Mouse (Mus musculus) thymus, adult 18-20 months (tissue): ENCODE measurements at regions not wholly inside any gene's neighbourhood (a gene's known extent, or its start where the extent isn't known, plus 50 kb on each side); places are given as distances from the start of the nearest gene placed in this dataset.

Experiments used
- DNase-seq, 2 experiments: peaks; one replicate each; pipeline ENCODE4 v3.0.0; 2022; ENCODE audit warnings: mixed read lengths in 2 of 2

- DNase-seq = no peak
Measured at GRCm38 (mm10) chr7:36352761-36353160, 345.2 kb upstream of the Tshz3 start.

- no peak for DNase-seq
Measured at GRCm38 (mm10) chr7:36350616-36351015, 347.3 kb upstream of the Tshz3 start.

GRCm38 (mm10) chr7:36348195-36348594 lies 349.7 kb upstream of the Tshz3 start:
- DNase-seq = no peak

- no peak for DNase-seq
Measured at GRCm38 (mm10) chr7:36334857-36335256, 363.1 kb upstream of the Tshz3 start.

- DNase-seq = no peak
Measured at GRCm38 (mm10) chr7:36334091-36334490, 363.8 kb upstream of the Tshz3 start.

- DNase-seq = no peak
Measured at GRCm38 (mm10) chr7:36332633-36333032, 365.3 kb upstream of the Tshz3 start.

GRCm38 (mm10) chr7:36328141-36328540 lies 369.8 kb upstream of the Tshz3 start:
- DNase-seq = no peak

- DNase-seq = no peak
Measured at GRCm38 (mm10) chr7:36324035-36324434, 373.9 kb upstream of the Tshz3 start.

GRCm38 (mm10) chr7:36322181-36322580 lies 375.7 kb upstream of the Tshz3 start:
- no peak for DNase-seq

- no peak for DNase-seq
Measured at GRCm38 (mm10) chr7:36317466-36318212, 380.3 kb upstream of the Tshz3 start.

GRCm38 (mm10) chr7:36313751-36314150 lies 384.2 kb upstream of the Tshz3 start:
- no peak for DNase-seq

- no peak for DNase-seq
Measured at GRCm38 (mm10) chr7:36309761-36310605, 387.9 kb upstream of the Tshz3 start.

GRCm38 (mm10) chr7:36308726-36309125 lies 389.2 kb upstream of the Tshz3 start:
- no peak for DNase-seq

- DNase-seq = no peak
Measured at GRCm38 (mm10) chr7:36308106-36308620, 389.8 kb upstream of the Tshz3 start.

GRCm38 (mm10) chr7:36277275-36277674 lies 420.6 kb upstream of the Tshz3 start:
- no peak for DNase-seq

GRCm38 (mm10) chr7:36268966-36269365 lies 429.0 kb upstream of the Tshz3 start:
- no peak for DNase-seq

- DNase-seq = no peak
Measured at GRCm38 (mm10) chr7:36265163-36265823, 432.6 kb upstream of the Tshz3 start.

- no peak for DNase-seq
Measured at GRCm38 (mm10) chr7:36262124-36262710, 435.7 kb upstream of the Tshz3 start.

GRCm38 (mm10) chr7:36257102-36257501 lies 440.8 kb upstream of the Tshz3 start:
- no peak for DNase-seq

GRCm38 (mm10) chr7:36247356-36247755 lies 444.6 kb upstream of the Zfp507 start:
- DNase-seq = no peak

- DNase-seq = no peak
Measured at GRCm38 (mm10) chr7:36236673-36237072, 433.9 kb upstream of the Zfp507 start.

- no peak for DNase-seq
Measured at GRCm38 (mm10) chr7:36229031-36229430, 426.2 kb upstream of the Zfp507 start.

- no peak for DNase-seq
Measured at GRCm38 (mm10) chr7:36224416-36224815, 421.6 kb upstream of the Zfp507 start.
